ENCODE assay signal across 8 mouse cellular contexts in the genomic region with DNA sequence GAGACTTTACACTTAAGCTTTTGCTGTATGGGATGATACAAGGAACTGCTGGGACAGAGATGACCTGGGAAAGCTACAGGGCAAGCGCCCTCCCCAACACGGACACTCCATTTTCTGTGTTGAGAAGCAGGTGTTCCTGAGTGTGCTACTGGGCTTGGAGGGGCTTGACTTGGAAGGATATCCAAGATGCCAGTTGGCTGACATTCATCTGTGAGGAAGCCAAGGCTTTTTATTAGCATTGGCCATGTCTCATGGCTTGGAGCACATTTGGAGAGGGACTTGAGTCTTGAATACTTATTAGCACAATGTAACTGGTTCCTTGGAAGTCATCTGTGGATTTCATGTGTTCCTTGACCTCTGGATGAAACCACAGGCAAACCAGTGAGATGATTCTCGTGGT. TPM values are rescaled to one million over a fixed set of nuclear protein-coding genes. Genes with fewer than 3 reads are reported as not detected.
"Had no signal": no experiment of that assay in that cellular context is flagged by ENCODE, and none has a peak within 500 bp of the region (broad histone marks: within the 10 kb centered on the region; RNA-seq: fewer than 3 reads in every experiment).

No protein-coding gene starts in this region.

- DNase-seq: kidney, adult 2 months; kidney, postnatal 14 days; right cerebral cortex, postnatal 4 days; thymus, postnatal 36 days had no signal

- ATAC-seq: liver, embryonic 12.5 days; midbrain, embryonic 15.5 days had no signal

RNA-seq across cellular contexts. Expression of a gene that starts 23.2 kb away (rescaled TPM):
- total RNA-seq: monocyte, adult 5-6 weeks; neutrophil, adult 5-6 weeks had no signal
